Mouse (Mus musculus): ENCODE data around the gene Abcf2. TPM values are rescaled to one million over a fixed set of nuclear protein-coding genes. Genes with fewer than 3 reads are reported as not detected.
"Not testable (repeated sequence)": the region's sequence is repeated elsewhere in the genome, so short reads cannot be mapped to it uniquely, and the experiment has no call there.

The Abcf2 gene
- total RNA-seq, 2 experiments from 2014 or later, result 89.7 to 90.5 TPM

- DNase-seq (ENCODE audit: low spot score in 2 of 2), result no peak
These were observed 12.5 kb upstream of the Abcf2 start for GRCm38 (mm10) chr5:24589511-24590500.

- DNase-seq (ENCODE audit: low spot score in 2 of 2), result peak in 1 of 2 experiments; percentile 63
These were observed 9.9 kb upstream of the Abcf2 start for GRCm38 (mm10) chr5:24587200-24587577.

GRCm38 (mm10) chr5:24586547-24587199, 9.4 kb upstream of the Abcf2 start, which contains the start of gene Chpf2:
TSS of gene Chpf2 (plus strand) at chr5:24586741.
- DNase-seq (ENCODE audit: low spot score in 2 of 2), result peak; percentile 79 to 85

- no peak for DNase-seq (ENCODE audit: low spot score in 2 of 2)
These were observed 8.8 kb upstream of the Abcf2 start for GRCm38 (mm10) chr5:24586106-24586505.

GRCm38 (mm10) chr5:24578109-24578963, 1.1 kb upstream of the Abcf2 start:
- no peak for DNase-seq (ENCODE audit: low spot score in 2 of 2)

- DNase-seq (ENCODE audit: low spot score in 2 of 2), result no peak
These were observed 475 bp downstream of the Abcf2 start for GRCm38 (mm10) chr5:24576801-24577182.

GRCm38 (mm10) chr5:24575948-24576347, 1.3 kb downstream of the Abcf2 start:
- DNase-seq (ENCODE audit: low spot score in 2 of 2), result no peak

GRCm38 (mm10) chr5:24556709-24557108, 20.6 kb downstream of the Abcf2 start, which contains the start of gene 4931409K22Rik:
TSS of gene 4931409K22Rik (minus strand) at chr5:24556809.
- no peak for DNase-seq (ENCODE audit: low spot score in 2 of 2)

- DNase-seq (ENCODE audit: low spot score in 2 of 2), result not testable (repeated sequence)
These were observed 21.9 kb downstream of the Abcf2 start for GRCm38 (mm10) chr5:24555335-24555734.

- DNase-seq (ENCODE audit: low spot score in 2 of 2), result no peak
These were observed 23.5 kb downstream of the Abcf2 start for GRCm38 (mm10) chr5:24553621-24554244.

- DNase-seq (ENCODE audit: low spot score in 2 of 2), result no peak
These were observed 26.0 kb downstream of the Abcf2 start for GRCm38 (mm10) chr5:24551317-24551688.

GRCm38 (mm10) chr5:24550598-24551316, 26.5 kb downstream of the Abcf2 start:
- DNase-seq (ENCODE audit: low spot score in 2 of 2), result peak; percentile 48 to 71

- no peak for DNase-seq (ENCODE audit: low spot score in 2 of 2)
These were observed 34.6 kb downstream of the Abcf2 start for GRCm38 (mm10) chr5:24542643-24543042.

- no peak for DNase-seq (ENCODE audit: low spot score in 2 of 2)
These were observed 36.1 kb downstream of the Abcf2 start for GRCm38 (mm10) chr5:24541144-24541569.

GRCm38 (mm10) chr5:24540387-24541143, 36.7 kb downstream of the Abcf2 start, which contains the start of gene Asb10:
TSS of gene Asb10 (minus strand) at chr5:24540978.
- peak; percentile 31 to 42 for DNase-seq (ENCODE audit: low spot score in 2 of 2)

- no peak for DNase-seq (ENCODE audit: low spot score in 2 of 2)
These were observed 37.5 kb downstream of the Abcf2 start for GRCm38 (mm10) chr5:24539571-24540296.

- no peak for DNase-seq (ENCODE audit: low spot score in 2 of 2)
These were observed 39.6 kb downstream of the Abcf2 start for GRCm38 (mm10) chr5:24537618-24538017.

- no peak for DNase-seq (ENCODE audit: low spot score in 2 of 2)
These were observed 40.8 kb downstream of the Abcf2 start for GRCm38 (mm10) chr5:24536511-24536910.

All from left cerebral cortex, adult 18-20 months (tissue).